Mouse (Mus musculus): ENCODE results near the gene Trim58.
A peak's percentile ranks its signal among the peaks of the same experiment; 100 is the strongest.

DNA sequence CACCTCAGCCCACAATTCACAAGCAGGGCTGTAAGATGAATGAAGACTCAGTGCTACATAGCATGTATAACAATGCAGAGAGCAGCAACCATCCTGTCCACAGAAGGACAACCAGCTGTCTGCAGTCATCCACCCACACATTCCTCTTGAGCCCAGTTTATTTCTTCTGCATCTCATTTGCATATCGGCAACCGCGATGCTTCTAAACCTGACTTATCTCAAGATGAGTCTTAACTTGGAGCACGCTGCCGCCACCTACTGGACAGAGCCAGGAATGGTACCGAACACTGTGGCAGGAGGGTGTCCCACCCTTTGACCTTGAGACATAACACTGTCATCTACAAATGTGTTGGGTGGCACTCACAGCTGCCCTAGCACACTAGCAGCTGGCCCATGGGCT is 3.1 kb downstream of the Trim58 start:
- TF ChIP-seq CTCF (IDR thresholded peaks at IDR 0.05; ENCODE audit: control insufficient read depth, insufficient read depth, insufficient read length) (peak; percentile 2), USF1 (IDR thresholded peaks at IDR 0.05; ENCODE audit: low read depth) (no peak), MYOG (IDR thresholded peaks at IDR 0.05; ENCODE audit: control insufficient read depth, extremely low read depth, insufficient read length) (no peak), MAX (IDR thresholded peaks at IDR 0.05) (no peak), MYOD1 (IDR thresholded peaks at IDR 0.05; ENCODE audit: control insufficient read depth, insufficient read length, low read depth) (no peak)

Measured in C2C12 (cell line).